Mouse (Mus musculus): ENCODE measurements around the gene Tap2.

Tap2 gene

DNA sequence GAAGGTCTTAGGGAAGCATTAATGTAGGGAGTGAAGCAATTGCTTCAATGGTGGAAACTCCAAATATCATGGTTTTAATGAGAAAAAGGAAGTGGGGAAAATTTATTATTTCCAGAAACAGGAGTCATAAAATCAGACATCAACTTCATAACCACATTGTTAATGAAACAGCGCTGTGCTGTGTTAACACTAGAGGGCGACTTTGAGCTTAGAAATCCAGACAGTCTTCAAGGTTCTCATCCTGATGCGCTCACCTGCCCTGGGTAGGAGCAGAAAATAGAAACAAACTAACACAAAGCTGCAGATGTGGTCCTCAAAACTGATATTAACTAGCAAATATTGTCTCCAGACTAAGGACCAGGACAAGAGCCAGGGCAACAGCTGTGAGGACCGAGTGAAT is 46.6 kb downstream of the Tap2 start:
- peak; percentile 60 to 64 for DNase-seq (ENCODE audit: low spot score in 2 of 2)

DNA sequence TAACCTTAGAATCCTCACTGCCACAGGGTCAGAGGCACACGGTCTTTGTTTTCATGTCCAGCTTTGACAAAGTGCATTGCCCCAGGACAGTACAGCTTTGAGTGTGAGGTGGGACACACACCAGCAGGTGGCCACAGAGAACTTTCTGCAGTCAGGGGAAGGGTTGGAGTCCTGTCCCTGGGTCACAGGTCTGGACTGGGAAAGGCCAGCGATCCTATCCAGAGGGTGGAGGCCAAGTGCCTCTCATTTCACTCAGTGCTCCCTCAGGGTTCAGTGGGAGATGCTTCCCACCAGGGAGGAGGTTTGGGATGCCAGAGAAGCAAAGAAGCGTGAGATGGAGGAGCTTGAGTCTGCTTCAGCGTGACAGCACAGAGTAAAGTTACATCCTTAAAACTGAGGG is 48.3 kb downstream of the Tap2 start:
- DNase-seq (ENCODE audit: low spot score in 2 of 2), result no peak

DNA sequence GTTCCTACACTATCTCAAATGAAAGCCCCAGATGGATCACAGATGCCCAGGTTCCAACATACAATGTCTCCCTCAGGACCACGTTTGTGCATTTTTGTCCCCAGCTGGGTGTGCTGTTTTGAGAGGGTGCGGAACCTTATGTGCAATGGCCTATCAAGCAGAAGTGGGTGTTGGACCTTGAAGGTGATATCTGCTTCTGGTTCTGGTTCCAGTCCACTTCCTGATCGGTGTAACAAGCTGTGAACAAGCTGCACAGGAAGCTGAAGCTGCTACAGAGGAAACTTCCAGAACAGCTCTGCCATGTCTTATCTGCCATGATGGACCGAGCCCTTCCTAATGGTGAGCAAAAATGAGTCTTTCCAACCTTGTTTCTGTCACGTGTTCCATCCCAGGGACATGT is 53.2 kb downstream of the Tap2 start:
- DNase-seq (ENCODE audit: low spot score in 2 of 2), result no peak

DNA sequence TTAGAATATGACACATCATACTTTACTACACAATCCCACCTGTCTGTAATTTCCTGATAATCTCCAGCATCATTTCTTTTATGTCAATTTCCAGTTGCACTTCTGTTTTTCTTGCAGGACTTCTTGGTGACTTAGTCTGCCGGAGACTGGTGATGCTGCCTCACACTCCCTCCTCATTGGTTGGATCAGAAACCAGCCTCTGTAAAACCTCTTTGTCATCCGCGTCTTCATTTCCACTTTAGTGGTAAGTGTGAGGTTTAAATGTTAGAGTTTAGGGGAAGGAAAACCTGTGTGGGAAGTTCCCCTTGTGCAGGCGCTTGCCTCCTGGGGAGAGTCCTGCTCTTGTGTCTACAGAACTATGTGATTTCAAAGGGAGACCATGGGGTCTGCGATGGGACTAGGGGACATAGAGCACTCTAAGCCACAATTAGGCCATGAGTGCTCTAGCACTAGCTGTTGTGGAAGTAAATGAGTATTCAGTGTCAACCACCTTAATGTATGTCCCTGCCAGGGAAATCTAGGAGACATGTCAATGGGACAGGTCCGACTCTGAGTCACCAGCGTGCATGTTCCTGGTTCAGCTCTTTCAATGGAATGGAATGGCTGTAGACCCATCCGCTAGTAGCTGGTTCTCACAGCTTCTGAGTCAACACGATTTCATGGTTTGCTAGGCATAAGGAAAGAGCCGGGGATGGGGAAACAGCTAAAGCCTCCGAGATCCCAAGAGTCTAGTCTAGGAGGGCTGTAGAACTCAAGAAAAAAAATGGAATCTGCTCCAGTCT is 54.5 kb downstream of the Tap2 start, which contains the start of gene H2-Ab1:
H2-Ab1 (plus strand) TSS at position 96 of the 782 bp plus-strand sequence.
- DNase-seq (ENCODE audit: low spot score in 2 of 2), result peak; percentile 90 to 92

DNA sequence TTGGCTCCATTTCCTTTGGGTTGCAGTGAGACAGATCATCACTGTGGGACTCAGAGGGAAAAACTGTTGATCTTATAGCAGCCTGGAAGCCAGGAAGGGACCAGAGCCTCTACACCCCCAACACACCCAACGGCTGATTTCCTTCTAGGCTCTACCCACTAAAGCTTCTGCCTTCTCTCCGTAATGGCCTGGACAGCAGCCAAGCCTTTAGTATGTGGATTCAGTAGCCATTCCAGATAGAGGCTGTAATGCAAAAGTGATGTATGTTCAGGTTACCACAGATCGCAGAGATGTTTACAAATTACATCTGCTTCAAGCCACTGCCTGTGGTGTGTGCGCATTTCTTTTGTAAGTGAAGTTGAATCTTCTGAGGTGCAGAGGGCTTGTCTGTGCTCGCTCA is 57.2 kb downstream of the Tap2 start:
- no peak for DNase-seq (ENCODE audit: low spot score in 2 of 2)

DNA sequence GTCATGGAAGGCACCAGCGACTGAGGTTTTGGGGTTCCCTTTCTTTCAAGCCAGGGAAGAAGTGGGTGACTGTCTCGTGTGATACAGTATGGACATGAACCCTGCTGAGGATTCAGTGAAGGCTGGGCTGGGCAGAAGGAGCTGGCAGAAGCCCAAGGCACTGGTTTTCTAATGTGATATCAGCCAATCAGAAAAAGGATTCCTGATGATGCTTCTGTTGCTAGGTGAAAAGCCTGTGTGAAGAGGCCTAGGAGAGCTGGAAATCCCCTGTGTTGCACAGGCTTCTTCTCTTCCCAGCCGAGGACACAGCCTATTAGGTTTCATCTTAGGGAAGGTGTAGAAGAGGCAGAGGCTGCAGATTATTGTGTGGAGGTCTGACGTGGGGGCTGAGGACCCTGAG is 58.2 kb downstream of the Tap2 start:
- peak; percentile 66 to 72 for DNase-seq (ENCODE audit: low spot score in 2 of 2)

DNA sequence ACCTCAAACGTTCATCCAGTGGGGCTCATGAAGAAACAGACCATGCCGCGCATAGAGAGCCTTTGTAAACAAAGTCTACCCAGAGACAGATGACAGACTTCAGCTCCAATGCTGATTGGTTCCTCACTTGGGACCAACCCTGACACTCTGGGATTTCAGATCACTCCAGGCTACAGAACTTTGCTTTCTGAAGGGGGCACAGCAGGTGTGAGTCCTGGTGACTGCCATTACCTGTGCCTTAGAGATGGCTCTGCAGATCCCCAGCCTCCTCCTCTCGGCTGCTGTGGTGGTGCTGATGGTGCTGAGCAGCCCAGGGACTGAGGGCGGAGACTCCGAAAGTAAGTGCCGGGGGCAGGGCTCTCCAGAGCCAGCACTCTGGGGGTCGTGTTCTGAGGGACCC is 59.7 kb downstream of the Tap2 start:
- peak; percentile 78 to 82 for DNase-seq (ENCODE audit: low spot score in 2 of 2)

DNA sequence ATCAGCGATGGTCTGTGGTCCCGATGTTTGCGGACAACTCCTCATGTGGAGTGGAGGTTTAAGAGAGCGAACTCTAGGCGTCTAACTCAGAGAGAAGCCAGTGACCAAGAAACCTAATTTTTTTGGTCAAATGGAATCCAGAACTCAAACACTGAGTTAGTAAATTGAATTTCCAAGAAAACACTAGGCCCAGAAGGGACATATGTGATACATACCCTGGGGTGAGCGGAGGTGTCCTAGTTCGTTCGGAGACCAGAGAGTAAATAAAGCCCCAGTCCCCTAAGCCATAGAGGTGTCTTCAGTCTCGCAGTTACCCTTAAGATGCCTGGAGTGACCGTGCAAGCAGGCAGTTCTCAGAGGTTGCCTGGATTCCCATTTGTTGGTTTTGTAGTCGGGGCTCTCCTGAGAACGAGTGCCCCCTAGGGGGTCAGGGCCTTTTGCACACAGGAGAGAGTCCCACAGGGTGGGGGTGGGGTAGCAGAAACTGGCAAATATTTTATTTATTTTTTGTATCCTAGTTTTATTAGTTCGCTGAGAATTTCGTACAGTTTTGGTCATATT is 60.6 kb downstream of the Tap2 start:
- no peak for DNase-seq (ENCODE audit: low spot score in 2 of 2)

DNA sequence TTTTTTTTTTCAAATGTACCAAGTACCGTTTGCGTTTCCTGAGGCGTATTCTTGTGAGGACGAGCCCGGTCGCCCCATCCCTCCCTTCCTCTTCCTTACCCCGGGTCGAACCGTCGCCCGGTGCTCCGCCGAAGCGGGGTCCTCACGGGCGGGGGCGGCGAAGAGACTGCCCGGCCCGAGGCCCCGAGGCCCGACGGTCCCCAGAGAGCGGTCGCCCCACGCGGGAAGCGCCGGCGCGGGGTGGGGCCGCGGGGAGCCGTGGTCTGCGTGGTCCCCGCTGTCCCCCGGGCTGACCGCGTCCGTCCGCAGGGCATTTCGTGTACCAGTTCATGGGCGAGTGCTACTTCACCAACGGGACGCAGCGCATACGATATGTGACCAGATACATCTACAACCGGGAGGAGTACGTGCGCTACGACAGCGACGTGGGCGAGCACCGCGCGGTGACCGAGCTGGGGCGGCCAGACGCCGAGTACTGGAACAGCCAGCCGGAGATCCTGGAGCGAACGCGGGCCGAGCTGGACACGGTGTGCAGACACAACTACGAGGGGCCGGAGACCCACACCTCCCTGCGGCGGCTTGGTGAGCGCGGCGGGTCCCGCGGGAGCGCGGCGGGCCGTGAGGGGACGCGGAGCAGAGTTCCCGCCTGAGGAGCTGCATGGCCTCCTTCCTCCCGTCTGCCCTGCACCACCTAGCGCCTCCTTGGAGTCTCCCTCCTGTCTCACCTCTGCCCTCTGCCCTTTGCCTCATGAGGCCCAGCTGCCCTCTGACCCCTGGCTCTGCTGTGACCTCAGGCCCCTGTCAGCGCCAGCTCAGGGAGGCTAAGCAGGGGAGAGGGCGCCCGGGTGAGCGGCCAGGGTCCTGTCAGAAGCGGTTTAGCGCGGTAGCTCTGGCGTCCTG is 61.4 kb downstream of the Tap2 start:
- no peak for DNase-seq (ENCODE audit: low spot score in 2 of 2)
